Mouse (Mus musculus) kidney, embryonic 14.5 days (tissue): ENCODE measurements around the gene Rcsd1. TPM values are rescaled to one million over a fixed set of nuclear protein-coding genes. Genes with fewer than 3 reads are reported as not detected.

ENCODE experiments used
- ATAC-seq: fragments of 200-750 bp; cut with Nextera tagmentation; 2 replicates; pipeline ENCODE4 v1.8.0; 2017; ENCODE audit warnings: moderate number of reproducible peaks, mild to moderate bottlenecking, moderate TSS enrichment, moderate library complexity; ENCODE audit not compliant: low FRiP score, low TSS enrichment
- H3K27ac ChIP-seq: fragments of 300-500 bp; sonication (generic); 2 replicates; pipeline ENCODE4 v1.5.1; 2014; ENCODE audit warnings: low read depth, mild to moderate bottlenecking, low read length, moderate library complexity, mixed read lengths
- H3K27me3 ChIP-seq: fragments of 300-500 bp; sonication (generic); 2 replicates; pipeline ENCODE4 v1.6.1; 2014; ENCODE audit warnings: mild to moderate bottlenecking, low read length; ENCODE audit not compliant: control insufficient read depth, insufficient read depth
- H3K36me3 ChIP-seq: fragments of 300-500 bp; sonication (generic); 2 replicates; pipeline ENCODE4 v1.6.1; 2014; ENCODE audit warnings: low read length, mixed read lengths; ENCODE audit not compliant: control insufficient read depth, insufficient read depth
- H3K4me1 ChIP-seq: fragments of 300-500 bp; sonication (generic); 2 replicates; pipeline ENCODE4 v1.6.1; 2014; ENCODE audit warnings: low read length, mixed read lengths; ENCODE audit not compliant: control insufficient read depth, insufficient read depth
- H3K4me2 ChIP-seq: fragments of 300-500 bp; sonication (generic); replicated peaks from 2 replicates; pipeline ENCODE4 v1.6.1; 2014; ENCODE audit warnings: low read depth, mild to moderate bottlenecking, low read length
- H3K4me3 ChIP-seq: fragments of 300-500 bp; sonication (generic); 2 replicates; pipeline ENCODE4 v1.5.1; 2014; ENCODE audit warnings: mild to moderate bottlenecking, low read length
- H3K9ac ChIP-seq: fragments of 300-500 bp; sonication (generic); 2 replicates; pipeline ENCODE4 v1.6.1; 2014; ENCODE audit warnings: low read depth, mild to moderate bottlenecking, low read length, moderate library complexity
- H3K9me3 ChIP-seq: fragments of 300-500 bp; sonication (generic); 2 replicates; pipeline ENCODE4 v1.6.1; 2016; ENCODE audit warnings: low read length; ENCODE audit not compliant: control insufficient read depth
- WGBS: fragments of 180-500 bp; shearing (Covaris S2); extraction: QIAGEN DNeasy Blood & Tissue Kit; methylation state at CpG from one replicate; pipeline ENCODE4 v1.1.7; 2014; 5-methylcytosine and 5-hydroxymethylcytosine counted together
- microRNA-seq: library from miRNA; unstranded; fragments of <30 nt; microRNA quantifications from one replicate; pipeline ENCODE4, GENCODE M21; 2016
- polyA plus RNA-seq: library from polyadenylated mRNA; unstranded; fragments of >200 nt; fragmentation: Nextera tagmentation; extraction: Ambion mirVana; gene quantifications from 2 replicates; pipeline ENCODE4 v1.2.1, GENCODE M21; 2014

Gene Rcsd1
- polyA plus RNA-seq, 1 experiment from 2014 or later, result 44.4 TPM

DNA sequence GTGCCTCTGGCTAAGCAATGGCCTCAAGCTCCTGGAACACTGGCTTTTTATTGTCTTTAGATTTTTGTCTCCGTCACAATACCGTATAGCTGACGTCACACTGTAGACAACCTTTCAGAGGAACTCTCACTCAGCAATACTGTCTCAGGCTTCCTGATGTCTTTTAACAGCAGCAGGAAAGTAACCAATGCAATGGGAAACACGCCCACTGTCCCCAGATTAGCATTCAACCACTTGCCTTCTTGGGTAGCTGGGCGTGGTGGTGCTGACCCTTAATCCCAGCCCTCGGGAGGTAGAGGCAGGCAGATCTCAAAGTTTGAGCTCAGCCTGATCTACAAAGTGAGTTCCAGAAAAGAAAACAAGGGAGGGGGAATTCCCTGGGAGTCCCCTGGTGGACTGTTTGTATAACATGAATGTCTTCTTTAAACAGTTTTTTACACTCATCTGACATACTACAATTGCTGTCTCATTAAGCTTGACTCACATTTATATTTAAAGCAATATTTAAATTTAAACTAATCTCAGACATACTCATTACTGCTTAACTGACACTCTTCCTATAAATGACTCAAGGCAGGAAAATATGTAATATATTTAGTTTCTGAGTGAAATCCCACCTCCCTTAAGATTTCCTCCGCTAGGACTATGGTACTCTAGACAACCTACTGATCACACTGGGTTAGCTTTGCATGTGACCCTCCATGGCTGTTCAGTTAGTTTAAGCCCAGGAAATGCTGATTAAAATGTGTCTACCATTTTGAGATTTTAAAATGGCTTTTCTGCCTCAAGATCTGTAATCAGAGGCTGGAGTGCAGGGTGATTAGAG, 99.8 kb downstream of the Rcsd1 start:
- ATAC-seq, result no peak; the same call in 1 of the 2 replicates
- no peaks in the 10 kb centered on the region for H3K27me3 ChIP-seq
- peaks cover 36% of the 10 kb centered on the region for H3K36me3 ChIP-seq
- H3K4me1 ChIP-seq, result 0 out of 2 replicates have a peak, but pooled peaks cover 8% of the 10 kb centered on the region
- no peaks in the 10 kb centered on the region for H3K9me3 ChIP-seq
- 69% methylated on average over 7 of the region's 7 CpGs for WGBS
- no peak overlapping the region for H3K27ac ChIP-seq
- H3K4me3 ChIP-seq, result no peak overlapping the region
- H3K9ac ChIP-seq, result no peak overlapping the region
- H3K4me2 ChIP-seq, result no peak overlapping the region

DNA sequence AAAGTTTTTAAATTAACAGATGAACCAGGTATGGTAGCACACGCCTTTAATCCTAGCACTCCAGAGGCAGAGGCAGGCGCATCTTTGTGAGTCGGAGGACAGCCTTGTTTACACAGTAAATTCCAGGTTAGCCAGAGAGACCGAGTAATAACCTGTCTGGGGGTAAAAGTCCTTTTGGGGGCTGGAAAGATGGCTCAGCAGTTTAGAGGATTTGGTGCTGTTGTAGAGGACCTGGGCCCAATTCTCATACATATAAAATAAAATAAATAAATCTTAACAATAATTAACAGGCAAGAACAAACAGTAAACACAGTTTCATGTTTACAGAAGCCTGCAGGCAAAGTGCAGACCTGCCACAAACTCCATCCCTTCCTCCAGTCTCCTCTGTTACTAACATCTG, 100.7 kb downstream of the Rcsd1 start:
- Histone ChIP-seq H3K27ac (no peak overlapping the region), H3K4me3 (no peak overlapping the region), H3K9me3 (no peaks in the 10 kb centered on the region), H3K27me3 (no peaks in the 10 kb centered on the region), H3K4me1 (0 out of 2 replicates have a peak, but pooled peaks cover 8% of the 10 kb centered on the region), H3K9ac (no peak overlapping the region), H3K4me2 (no peak overlapping the region), H3K36me3 (peaks cover 43% of the 10 kb centered on the region)
- no peak for ATAC-seq
- 77% methylated on average over 4 of the region's 4 CpGs for WGBS

GRCm38 (mm10) chr1:165605774-165606173, 103.8 kb downstream of the Rcsd1 start:
- Histone ChIP-seq H3K4me3 (no peak overlapping the region), H3K4me1 (0 out of 2 replicates have a peak, but pooled peaks cover 3% of the 10 kb centered on the region), H3K36me3 (peaks cover 67% of the 10 kb centered on the region), H3K9me3 (no peaks in the 10 kb centered on the region), H3K9ac (no peak overlapping the region), H3K4me2 (no peak overlapping the region), H3K27ac (no peak overlapping the region), H3K27me3 (no peaks in the 10 kb centered on the region)
- 88% methylated on average over 6 of the region's 6 CpGs for WGBS
- ATAC-seq, result no peak

- H3K4me2 ChIP-seq, result no peak overlapping the region
- H3K9me3 ChIP-seq, result no peaks in the 10 kb centered on the region
- no peak overlapping the region for H3K27ac ChIP-seq
- ATAC-seq, result no peak
- no peak overlapping the region for H3K4me3 ChIP-seq
- H3K36me3 ChIP-seq, result peaks cover 68% of the 10 kb centered on the region
- 97% methylated on average over 3 of the region's 3 CpGs for WGBS
- H3K9ac ChIP-seq, result no peak overlapping the region
- no peaks in the 10 kb centered on the region for H3K27me3 ChIP-seq
- H3K4me1 ChIP-seq, result no peaks in the 10 kb centered on the region
Measured at GRCm38 (mm10) chr1:165605108-165605507, 104.4 kb downstream of the Rcsd1 start.

DNA sequence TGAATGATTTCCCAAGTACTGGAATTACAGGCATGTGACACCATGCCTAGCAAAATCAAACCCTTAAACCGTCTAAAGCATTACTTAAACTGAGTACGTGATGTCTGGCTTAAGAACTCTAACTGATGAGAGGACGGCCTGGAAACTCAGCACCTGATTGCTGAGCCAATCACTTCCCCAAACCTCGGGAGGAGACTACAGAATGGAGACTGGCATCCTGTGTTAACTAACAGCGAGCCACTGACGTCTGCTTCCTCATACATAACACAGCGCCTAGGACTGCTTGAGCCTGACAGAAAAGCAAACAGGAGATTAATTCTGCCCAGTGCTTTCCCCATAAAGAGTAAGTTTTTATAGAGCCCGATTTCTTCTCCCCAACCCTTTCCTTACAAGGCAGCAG, 105.4 kb downstream of the Rcsd1 start:
- no peak for ATAC-seq
- Histone ChIP-seq H3K27me3 (no peaks in the 10 kb centered on the region), H3K4me2 (no peak overlapping the region), H3K4me1 (no peaks in the 10 kb centered on the region), H3K36me3 (peaks cover 72% of the 10 kb centered on the region), H3K27ac (no peak overlapping the region), H3K9ac (no peak overlapping the region), H3K4me3 (no peak overlapping the region), H3K9me3 (no peaks in the 10 kb centered on the region)
- 87% methylated on average over 8 of the region's 8 CpGs for WGBS

GRCm38 (mm10) chr1:165603218-165603617, 106.3 kb downstream of the Rcsd1 start:
- Histone ChIP-seq H3K27me3 (no peaks in the 10 kb centered on the region), H3K9ac (no peak overlapping the region), H3K9me3 (no peaks in the 10 kb centered on the region), H3K36me3 (peaks cover 79% of the 10 kb centered on the region), H3K27ac (no peak overlapping the region), H3K4me3 (no peak overlapping the region), H3K4me2 (no peak overlapping the region), H3K4me1 (no peaks in the 10 kb centered on the region)
- WGBS, result 93% methylated on average over 14 of the region's 14 CpGs
- ATAC-seq, result no peak

DNA sequence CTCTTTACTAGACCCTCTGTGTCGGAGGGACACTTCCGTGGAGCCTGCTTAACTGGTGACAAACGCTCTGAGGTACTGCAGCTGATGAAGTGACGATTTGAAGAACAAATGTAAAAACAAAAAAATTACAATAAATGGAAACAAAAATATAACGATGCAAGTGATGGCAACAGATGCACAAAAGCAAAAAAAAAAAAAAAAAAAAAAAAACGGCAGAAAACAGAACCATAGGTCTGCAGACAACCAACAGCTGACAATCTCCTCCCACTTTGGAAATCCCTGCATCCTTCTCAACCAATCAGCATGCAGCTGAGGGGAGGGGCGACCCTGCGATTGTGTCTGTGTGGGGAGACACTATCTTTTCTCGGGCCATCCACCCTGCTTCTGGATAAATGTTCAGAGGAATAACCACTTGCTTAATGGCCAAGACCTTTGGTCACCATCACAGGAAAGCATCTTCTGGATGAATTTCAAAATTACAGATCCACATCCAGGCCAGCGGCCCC, 107.7 kb downstream of the Rcsd1 start:
- 86% methylated on average over 10 of the region's 10 CpGs for WGBS
- no peaks in the 10 kb centered on the region for H3K4me1 ChIP-seq
- H3K9ac ChIP-seq, result no peak overlapping the region
- H3K4me3 ChIP-seq, result no peak overlapping the region
- ATAC-seq, result no peak
- H3K4me2 ChIP-seq, result no peak overlapping the region
- no peak overlapping the region for H3K27ac ChIP-seq
- H3K27me3 ChIP-seq, result no peaks in the 10 kb centered on the region
- H3K36me3 ChIP-seq, result peaks cover 70% of the 10 kb centered on the region
- H3K9me3 ChIP-seq, result no peaks in the 10 kb centered on the region

Small RNAs within 50 kb of the gene (microRNA-seq; reads per million reads assigned to microRNA genes)
- not detected for gene Gm44458

Other genes with a start within 250 kb of the Rcsd1 start
- gene Dcaf6, start 249.3 kb downstream of the Rcsd1 start, polyA plus RNA-seq, result 11.6 and 18.4 TPM in 2 replicates
- gene Mpc2, start 249.1 kb downstream of the Rcsd1 start, polyA plus RNA-seq, result 212 TPM in 2 replicates
- gene Adcy10, start 224.6 kb downstream of the Rcsd1 start, polyA plus RNA-seq, result 0.18 and 0.19 TPM in 2 replicates
- 196 and 253 TPM in 2 replicates for gene Mpzl1, start 75.2 kb downstream of the Rcsd1 start, polyA plus RNA-seq
- gene Creg1, start 54.0 kb upstream of the Rcsd1 start, polyA plus RNA-seq, result 53.8 and 56.9 TPM in 2 replicates
- 0.88 and 1.2 TPM in 2 replicates for gene Cd247, start 78.9 kb upstream of the Rcsd1 start, polyA plus RNA-seq